ENCODE assay signal across 25 mouse cellular contexts in the genomic region with DNA sequence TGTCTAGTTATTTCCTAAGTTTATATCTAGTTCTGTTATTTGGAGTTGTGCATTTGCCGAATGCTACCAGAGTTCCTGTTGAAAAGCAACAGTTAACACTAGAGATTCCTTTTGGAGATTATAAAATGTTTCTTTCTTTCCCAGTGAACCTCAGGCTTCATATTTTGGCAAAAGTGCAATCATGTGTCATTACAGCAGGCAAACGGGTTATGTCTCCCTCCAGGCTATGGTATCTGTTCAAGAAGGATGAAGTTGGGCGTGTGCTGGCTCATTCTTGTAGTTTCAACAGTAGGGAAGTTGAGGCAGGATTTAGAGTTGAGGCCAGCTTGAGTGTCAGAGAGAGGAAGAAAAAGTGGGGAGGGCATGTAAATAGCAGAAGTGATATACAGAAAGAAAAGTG. TPM values are rescaled to one million over a fixed set of nuclear protein-coding genes. Genes with fewer than 3 reads are reported as not detected.
DNase-seq lines count a peak whose midpoint lies in the region; ATAC-seq and TF ChIP-seq lines count a peak whose summit lies in the region.
"Had no signal": no experiment of that assay in that cellular context is flagged by ENCODE, and none has a peak within 500 bp of the region (broad histone marks: within the 10 kb centered on the region; RNA-seq: fewer than 3 reads in every experiment).

No protein-coding gene starts in this region.

- intact Hi-C loops in gastrocnemius, adult 2 months (cut with DNase I), result loop anchor here (2.0 to 10.0 kb wide), 3 partner anchors 147 to 731 kb away; no protein-coding TSS in a partner anchor

- DNase-seq in limb, embryonic 10.5 days (ENCODE audit: low spot score), result no peak
- DNase-seq in gastrocnemius, adult 2 months, result no peak
- DNase-seq in urinary bladder, postnatal 4 days (ENCODE audit: low spot score in 2 of 2), result no peak
- DNase-seq in forebrain, embryonic 14.5 days (ENCODE audit: low spot score), result no peak
- DNase-seq: B cell, adult 2 months; cerebellum, adult 9-10 months; gastrocnemius, postnatal 14 days; kidney, adult 11 months; kidney, postnatal 4 days; left cerebral cortex, postnatal 4 days; liver, embryonic 13.5 days; right cerebral cortex, adult 18-20 months had no signal

- no peak for TF ChIP-seq CTCF in bone marrow macrophage, adult 2 months (IDR thresholded peaks at IDR 0.05; ENCODE audit: low read depth, low read length)
- TF ChIP-seq CTCF in gastrocnemius, adult 2 months (IDR thresholded peaks at IDR 0.05), result no peak

- no peak overlapping the region for H3K9ac ChIP-seq in limb, embryonic 15.5 days
- H3K9ac ChIP-seq in forebrain, embryonic 14.5 days (ENCODE audit: low read length), result no peak overlapping the region
- H3K9ac ChIP-seq: heart, embryonic 13.5 days; hindbrain, embryonic 13.5 days; kidney, embryonic 15.5 days; liver, embryonic 13.5 days; lung, embryonic 14.5 days had no signal

- H3K27me3 ChIP-seq in limb, embryonic 15.5 days, result no peaks in the 10 kb centered on the region
- H3K27me3 ChIP-seq in limb, embryonic 10.5 days (ENCODE audit: low read depth, poor library complexity, severe bottlenecking), result no peaks in the 10 kb centered on the region
- H3K27me3 ChIP-seq in megakaryocyte, embryonic 14.5 days (replicated peaks), result no peaks in the 10 kb centered on the region
- no peaks in the 10 kb centered on the region for H3K27me3 ChIP-seq in forebrain, embryonic 14.5 days (replicated peaks; ENCODE audit: control insufficient read depth, insufficient read depth, low read length)
- H3K27me3 ChIP-seq: CH12.LX; heart, embryonic 13.5 days; kidney, embryonic 15.5 days; liver, embryonic 13.5 days had no signal

- no peak for TF ChIP-seq POLR2A in bone marrow macrophage, adult 2 months (IDR thresholded peaks at IDR 0.05; ENCODE audit: borderline replicate concordance, low read depth, low read length)

- no peaks in the 10 kb centered on the region for H3K9me3 ChIP-seq in limb, embryonic 15.5 days
- H3K9me3 ChIP-seq in limb, embryonic 10.5 days (replicated peaks), result no peaks in the 10 kb centered on the region
- H3K9me3 ChIP-seq in megakaryocyte, embryonic 14.5 days, result no peaks in the 10 kb centered on the region
- H3K9me3 ChIP-seq in forebrain, embryonic 14.5 days (replicated peaks; ENCODE audit: control insufficient read depth, low read length), result no peaks in the 10 kb centered on the region
- H3K9me3 ChIP-seq: G1E; heart, embryonic 13.5 days; hindbrain, embryonic 13.5 days; kidney, embryonic 15.5 days; liver, embryonic 13.5 days; midbrain, embryonic 10.5 days had no signal

- H3K4me1 ChIP-seq in limb, embryonic 15.5 days, result peaks cover 8% of the 10 kb centered on the region; the same call in 1 of the 2 replicates
- peaks cover 7% of the 10 kb centered on the region for H3K4me1 ChIP-seq in limb, embryonic 10.5 days
- H3K4me1 ChIP-seq in bone marrow macrophage, adult 2 months (ENCODE audit: control insufficient read depth, insufficient read depth, low read length), result peaks cover 34% of the 10 kb centered on the region
- peaks cover 45% of the 10 kb centered on the region for H3K4me1 ChIP-seq in megakaryocyte, embryonic 14.5 days
- 0 out of 2 replicates have a peak, but pooled peaks cover 2% of the 10 kb centered on the region for H3K4me1 ChIP-seq in forebrain, embryonic 14.5 days (ENCODE audit: control insufficient read depth, insufficient read depth, low read length)
- H3K4me1 ChIP-seq: liver, embryonic 13.5 days had no signal

- H3K27ac ChIP-seq in limb, embryonic 15.5 days, result 0 out of 2 replicates have a peak overlapping the region, but pooled peaks have one; percentile 44
- H3K27ac ChIP-seq in limb, embryonic 10.5 days, result no peak overlapping the region
- peak overlapping the region; percentile 44 for H3K27ac ChIP-seq in bone marrow macrophage, adult 2 months (ENCODE audit: insufficient read depth, low read depth, low read length)
- no peak overlapping the region for H3K27ac ChIP-seq in gastrocnemius, adult 2 months
- no peak overlapping the region for H3K27ac ChIP-seq in forebrain, embryonic 14.5 days (ENCODE audit: low read depth, low read length)
- H3K27ac ChIP-seq: heart, embryonic 13.5 days; hindbrain, embryonic 13.5 days; kidney, embryonic 15.5 days; left cerebral cortex, adult 2 months; liver, embryonic 13.5 days; midbrain, embryonic 10.5 days had no signal

- no peak overlapping the region for H3K4me2 ChIP-seq in limb, embryonic 15.5 days
- no peak overlapping the region for H3K4me2 ChIP-seq in forebrain, embryonic 14.5 days (ENCODE audit: low read length)
- H3K4me2 ChIP-seq: heart, embryonic 13.5 days; hindbrain, embryonic 13.5 days; liver, embryonic 13.5 days; lung, embryonic 14.5 days had no signal

- WGBS in limb, embryonic 15.5 days, result 57% methylated on average over 3 of the region's 3 CpGs
- 84% methylated on average over 3 of the region's 3 CpGs for WGBS in limb, embryonic 10.5 days
- 88% methylated on average over 3 of the region's 3 CpGs for WGBS in forebrain, embryonic 14.5 days

- no peak overlapping the region for H3K4me3 ChIP-seq in limb, embryonic 15.5 days
- H3K4me3 ChIP-seq in limb, embryonic 10.5 days, result no peak overlapping the region
- H3K4me3 ChIP-seq in bone marrow macrophage, adult 2 months (ENCODE audit: insufficient read depth, low read length), result peak overlapping the region; percentile 97
- peak overlapping the region; percentile 1 for H3K4me3 ChIP-seq in megakaryocyte, embryonic 14.5 days (replicated peaks)
- no peak overlapping the region for H3K4me3 ChIP-seq in gastrocnemius, adult 2 months
- no peak overlapping the region for H3K4me3 ChIP-seq in forebrain, embryonic 14.5 days (ENCODE audit: low read depth, low read length)
- H3K4me3 ChIP-seq: heart, embryonic 13.5 days; hindbrain, embryonic 13.5 days; kidney, embryonic 15.5 days; left cerebral cortex, adult 2 months; liver, embryonic 13.5 days; midbrain, embryonic 10.5 days had no signal

- H3K36me3 ChIP-seq in limb, embryonic 15.5 days, result no peaks in the 10 kb centered on the region
- no peaks in the 10 kb centered on the region for H3K36me3 ChIP-seq in limb, embryonic 10.5 days
- H3K36me3 ChIP-seq in megakaryocyte, embryonic 14.5 days (replicated peaks; ENCODE audit: low read length), result peaks cover 43% of the 10 kb centered on the region
- no peaks in the 10 kb centered on the region for H3K36me3 ChIP-seq in forebrain, embryonic 14.5 days (ENCODE audit: control insufficient read depth, insufficient read depth, low read length)
- H3K36me3 ChIP-seq: G1E; heart, embryonic 13.5 days; hindbrain, embryonic 13.5 days; kidney, embryonic 15.5 days; liver, embryonic 13.5 days; midbrain, embryonic 10.5 days had no signal

- ATAC-seq in limb, embryonic 15.5 days (ENCODE audit: insufficient number of reproducible peaks, low FRiP score, low TSS enrichment, low read depth), result no peak
- ATAC-seq in forebrain, embryonic 14.5 days, result no peak
- ATAC-seq: forebrain, embryonic 16.5 days; midbrain, embryonic 16.5 days had no signal

RNA-seq across cellular contexts. Expression of gene Rab32, which starts 2.4 kb away (rescaled TPM):
- polyA plus RNA-seq in limb, embryonic 15.5 days (2015; fragmentation: Nextera tagmentation; extraction: Ambion mirVana), result 32.9 and 35.2 TPM in 2 replicates
- polyA plus RNA-seq in limb, embryonic 10.5 days (2016; fragmentation: Nextera tagmentation; extraction: Ambion mirVana), result 10.2 and 21.0 TPM in 2 replicates
- 82.4 and 83.2 TPM in 2 replicates for polyA plus RNA-seq in bone marrow macrophage, adult 2 months (2012; ENCODE audit: insufficient read depth, insufficient read length, missing spikeins)
- 18.0 and 39.6 TPM in 2 replicates for polyA plus RNA-seq in megakaryocyte, embryonic 14.5 days (2012; ENCODE audit: insufficient read depth, low replicate concordance)
- total RNA-seq in gastrocnemius, adult 2 months (2021), result under 1 TPM; 0.87 to 0.98 TPM
- polyA plus RNA-seq in forebrain, embryonic 14.5 days (2014; fragmentation: Nextera tagmentation; extraction: Ambion mirVana), result 4.9 and 5.3 TPM in 2 replicates
- total RNA-seq: CH12.LX had no signal
- polyA plus RNA-seq: G1E had no signal

Comparison
In these comparisons a context has a peak if more than half of its experiments do, and no peak if none do; other contexts are left out.
1. H3K27ac ChIP-seq: peak in limb, embryonic 15.5 days (single experiment) and bone marrow macrophage, adult 2 months (single experiment); none in limb, embryonic 10.5 days (single experiment), gastrocnemius, adult 2 months (single experiment) and forebrain, embryonic 14.5 days (single experiment).
2. H3K4me3 ChIP-seq: peak in bone marrow macrophage, adult 2 months (single experiment) and megakaryocyte, embryonic 14.5 days (single experiment); none in limb, embryonic 15.5 days (single experiment), limb, embryonic 10.5 days (single experiment), gastrocnemius, adult 2 months (single experiment) and forebrain, embryonic 14.5 days (single experiment).